Mouse (Mus musculus) intestine, postnatal 0 days (tissue): Measurements from ENCODE around the gene Kcnk4. TPM values are rescaled to one million over a fixed set of nuclear protein-coding genes. Genes with fewer than 3 reads are reported as not detected.

Experiments
- ATAC-seq: fragments of 200-750 bp; cut with Nextera tagmentation; 2 replicates; pipeline ENCODE4 v1.8.0; 2017; ENCODE audit warnings: mild to moderate bottlenecking, moderate TSS enrichment, moderate library complexity
- H3K27ac ChIP-seq: fragments of 300-500 bp; sonication (generic); 2 replicates; pipeline ENCODE4 v1.5.1; 2014; ENCODE audit warnings: mild to moderate bottlenecking, low read depth, low read length, moderate library complexity
- H3K27me3 ChIP-seq: fragments of 300-500 bp; sonication (generic); replicated peaks from 2 replicates; pipeline ENCODE4 v1.6.1; 2014; ENCODE audit warnings: low read length, mixed read lengths; ENCODE audit not compliant: control insufficient read depth, insufficient read depth
- H3K36me3 ChIP-seq: fragments of 300-500 bp; sonication (generic); 2 replicates; pipeline ENCODE4 v1.6.1; 2014; ENCODE audit warnings: mild to moderate bottlenecking, moderate library complexity; ENCODE audit not compliant: control insufficient read depth, insufficient read depth
- H3K4me1 ChIP-seq: fragments of 300-500 bp; sonication (generic); replicated peaks from 2 replicates; pipeline ENCODE4 v1.6.1; 2014; ENCODE audit warnings: antibody characterized with exemption, low read length, mixed read lengths; ENCODE audit not compliant: control insufficient read depth, insufficient read depth
- H3K4me2 ChIP-seq: fragments of 300-500 bp; sonication (generic); replicated peaks from 2 replicates; pipeline ENCODE4 v1.6.1; 2014; ENCODE audit warnings: low read depth, mild to moderate bottlenecking, moderate library complexity
- H3K4me3 ChIP-seq: fragments of 300-500 bp; sonication (generic); 2 replicates; pipeline ENCODE4 v1.5.1; 2014; ENCODE audit warnings: low read depth, low read length
- H3K9ac ChIP-seq: fragments of 300-500 bp; sonication (generic); 2 replicates; pipeline ENCODE4 v1.6.1; 2014; ENCODE audit warnings: mild to moderate bottlenecking, low read depth, low read length
- H3K9me3 ChIP-seq: fragments of 300-500 bp; sonication (generic); 2 replicates; pipeline ENCODE4 v1.6.1; 2016; ENCODE audit warnings: mixed run types; ENCODE audit not compliant: control insufficient read depth
- CTCF ChIP-seq: sonication (generic); IDR thresholded peaks from 2 replicates; pipeline ENCODE4 v1.5.1; 2016; ENCODE audit warnings: low read depth, mild to moderate bottlenecking, control low read depth, antibody characterized with exemption, moderate library complexity
- WGBS: fragments of 180-500 bp; shearing (Covaris S2); extraction: QIAGEN DNeasy Blood & Tissue Kit; methylation state at CpG from one replicate; pipeline ENCODE4 v1.1.7; 2014; 5-methylcytosine and 5-hydroxymethylcytosine counted together
- polyA plus RNA-seq: library from polyadenylated mRNA; unstranded; fragments of >200 nt; fragmentation: Nextera tagmentation; extraction: Ambion mirVana; gene quantifications from 2 replicates; pipeline ENCODE4 v1.2.1, GENCODE M21; 2015

The Kcnk4 gene
- polyA plus RNA-seq, 1 experiment from 2014 or later: 0.38 TPM

DNA sequence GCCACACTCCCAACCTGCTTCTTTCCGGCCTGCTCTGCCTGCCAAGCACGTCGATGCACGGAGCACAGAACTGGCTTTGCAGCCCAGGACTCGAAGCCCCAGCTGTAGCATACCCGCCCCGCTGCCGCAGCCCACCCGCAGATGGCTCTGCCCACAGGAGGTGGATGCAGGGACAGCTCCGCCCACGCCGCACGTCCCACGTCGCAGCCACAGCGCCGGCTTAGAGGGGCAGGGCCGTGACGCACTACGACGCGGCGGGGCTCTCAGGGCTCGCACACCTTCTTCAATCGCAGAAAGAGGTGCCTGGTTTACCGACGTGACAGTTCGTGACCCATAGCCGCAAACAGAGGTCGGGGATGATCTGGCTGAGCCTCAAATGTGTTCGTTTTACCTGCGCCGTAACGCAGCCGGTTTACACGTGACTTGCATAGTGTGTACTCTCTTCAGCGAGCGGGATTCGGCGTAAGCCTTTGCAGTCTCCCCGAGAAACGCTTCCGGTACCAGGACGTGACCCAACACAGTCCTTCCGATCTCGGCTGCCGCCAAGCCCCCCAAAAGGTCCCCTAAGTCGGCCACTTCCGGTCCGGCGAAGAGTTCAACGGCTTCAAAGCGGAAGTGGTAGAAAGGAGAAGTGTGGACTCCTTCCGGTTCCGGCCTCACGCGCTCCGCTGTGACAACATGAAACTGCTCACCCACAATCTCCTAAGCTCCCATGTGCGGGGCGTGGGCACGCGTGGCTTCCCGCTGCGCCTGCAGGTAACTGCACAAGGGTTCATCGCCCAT lies 24.6 kb downstream of the Kcnk4 start, which contains the start of the genes Trmt112 and Prdx5:
Gene Trmt112, plus strand, starts transcription at position 192 of the 783 bp plus-strand sequence.
Gene Prdx5, minus strand, starts transcription at position 600 of the 783 bp plus-strand sequence.
- under 1% methylated on average over 65 of the region's 65 CpGs for WGBS
- H3K4me3 ChIP-seq: peak within 1 kb of the TSS; percentile 64
- H3K27ac ChIP-seq: peak within 1 kb of the TSS; percentile 99
- peak; percentile 48 for TF ChIP-seq CTCF
- H3K4me2 ChIP-seq: peak within 1 kb of the TSS; percentile 68
- H3K27me3 ChIP-seq: no peaks in the 10 kb centered on the region
- peaks cover 4% of the 10 kb centered on the region; the same call in 1 of the 2 replicates for H3K4me1 ChIP-seq
- no peaks in the 10 kb centered on the region for H3K9me3 ChIP-seq
- peak within 1 kb of the TSS; percentile 68 for H3K9ac ChIP-seq
- peak; percentile 81 for ATAC-seq
- H3K36me3 ChIP-seq: peaks cover 60% of the 10 kb centered on the region

DNA sequence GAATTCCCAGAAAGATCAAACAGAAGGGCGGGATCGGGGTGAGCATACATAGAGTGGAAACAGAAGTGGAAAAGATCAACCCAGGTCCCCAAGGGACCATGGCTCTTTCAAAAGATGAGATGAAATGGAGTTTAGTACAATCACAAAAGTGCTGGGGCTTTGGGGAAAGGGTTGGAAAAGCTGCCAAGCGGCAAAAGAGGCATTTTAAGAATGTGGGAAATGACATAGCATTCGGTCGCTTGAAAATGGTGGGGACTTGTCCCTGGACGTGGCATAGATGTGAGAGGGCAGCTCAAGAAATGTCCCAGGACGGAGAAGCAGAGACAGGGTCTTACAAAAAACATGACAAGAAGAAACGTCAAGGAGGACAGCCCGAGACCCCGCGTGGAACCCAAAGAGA lies 25.3 kb downstream of the Kcnk4 start:
- no peaks in the 10 kb centered on the region for H3K9me3 ChIP-seq
- H3K27ac ChIP-seq: peak overlapping the region; percentile 99
- ATAC-seq: no peak
- no peak for TF ChIP-seq CTCF
- H3K36me3 ChIP-seq: peaks cover 57% of the 10 kb centered on the region
- WGBS: 4% methylated on average over 11 of the region's 11 CpGs
- H3K4me2 ChIP-seq: peak overlapping the region; percentile 68
- H3K4me1 ChIP-seq: peaks cover 4% of the 10 kb centered on the region; the same call in 1 of the 2 replicates
- H3K27me3 ChIP-seq: no peaks in the 10 kb centered on the region
- peak overlapping the region; percentile 68 for H3K9ac ChIP-seq
- H3K4me3 ChIP-seq: peak overlapping the region; percentile 64

DNA sequence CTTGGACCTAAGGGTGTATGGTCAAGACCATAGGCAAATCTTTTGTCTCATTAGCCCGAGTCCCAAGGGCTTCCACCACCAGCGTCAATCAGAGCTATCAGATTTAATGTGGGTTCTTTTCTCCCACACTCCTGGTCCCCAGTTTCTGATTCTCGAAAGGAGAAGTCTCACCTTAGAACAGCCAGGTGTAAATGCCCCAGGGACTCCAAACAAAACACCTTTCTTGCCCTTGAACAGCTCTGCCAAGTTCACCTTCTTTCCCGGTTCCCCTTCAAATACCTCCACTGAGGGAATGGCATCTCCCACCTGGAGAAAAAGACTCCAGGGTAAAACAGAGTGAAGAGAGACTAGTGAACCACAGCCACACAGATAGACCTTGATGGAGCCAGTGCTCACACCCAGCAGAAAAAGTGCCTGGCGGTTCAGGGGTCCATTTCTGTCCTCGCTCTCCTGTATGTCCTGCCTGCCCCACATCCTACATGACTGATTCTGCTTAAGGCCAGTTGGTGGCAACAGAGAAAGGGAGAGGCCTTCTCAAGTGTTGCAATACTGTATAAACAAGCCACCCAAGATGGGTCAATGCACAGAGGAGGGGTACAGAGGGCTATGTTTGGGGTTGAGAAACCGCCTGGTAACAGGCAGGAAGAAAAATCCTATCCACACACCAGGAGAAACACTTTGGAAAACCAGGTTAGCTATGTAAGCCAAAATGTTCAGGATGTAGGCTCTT lies 26.3 kb downstream of the Kcnk4 start:
- peaks cover 4% of the 10 kb centered on the region; the same call in 1 of the 2 replicates for H3K4me1 ChIP-seq
- H3K9me3 ChIP-seq: no peaks in the 10 kb centered on the region
- peak overlapping the region; percentile 64 for H3K4me3 ChIP-seq
- no peaks in the 10 kb centered on the region for H3K27me3 ChIP-seq
- peaks cover 47% of the 10 kb centered on the region for H3K36me3 ChIP-seq
- WGBS: 74% methylated on average over 7 of the region's 7 CpGs
- no peak overlapping the region for H3K27ac ChIP-seq
- peak overlapping the region; percentile 68 for H3K9ac ChIP-seq
- TF ChIP-seq CTCF: peak; percentile 39
- peak overlapping the region; percentile 68 for H3K4me2 ChIP-seq
- no peak for ATAC-seq

DNA sequence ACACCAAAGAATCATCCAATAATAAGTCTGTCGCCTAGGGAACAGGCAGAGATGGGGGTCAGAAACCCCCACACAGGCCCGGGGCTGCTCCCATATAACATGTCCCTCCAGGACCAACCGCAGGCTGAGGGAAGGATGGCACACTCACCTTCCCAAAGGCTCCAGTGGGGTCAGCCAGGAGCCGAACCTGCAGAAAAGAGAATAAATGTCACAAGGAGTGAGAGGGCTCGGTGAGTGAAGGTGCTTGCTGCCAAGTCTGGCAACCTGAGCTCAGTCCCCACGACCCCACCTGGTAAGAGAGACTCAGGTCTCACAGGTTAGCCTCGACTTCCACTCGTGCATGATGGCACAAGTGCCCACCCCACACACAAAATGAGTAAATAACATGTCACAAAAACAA lies 27.2 kb downstream of the Kcnk4 start:
- WGBS: 91% methylated on average over 8 of the region's 8 CpGs
- Histone ChIP-seq H3K36me3 (peaks cover 38% of the 10 kb centered on the region), H3K4me3 (no peak overlapping the region), H3K4me1 (peaks cover 4% of the 10 kb centered on the region; the same call in 1 of the 2 replicates), H3K27me3 (no peaks in the 10 kb centered on the region), H3K4me2 (peak overlapping the region; percentile 68; the same call in 1 of the 2 replicates), H3K9me3 (no peaks in the 10 kb centered on the region), H3K9ac (0 out of 2 replicates have a peak overlapping the region, but pooled peaks have one; percentile 1), H3K27ac (no peak overlapping the region)
- no peak for ATAC-seq
- no peak for TF ChIP-seq CTCF

DNA sequence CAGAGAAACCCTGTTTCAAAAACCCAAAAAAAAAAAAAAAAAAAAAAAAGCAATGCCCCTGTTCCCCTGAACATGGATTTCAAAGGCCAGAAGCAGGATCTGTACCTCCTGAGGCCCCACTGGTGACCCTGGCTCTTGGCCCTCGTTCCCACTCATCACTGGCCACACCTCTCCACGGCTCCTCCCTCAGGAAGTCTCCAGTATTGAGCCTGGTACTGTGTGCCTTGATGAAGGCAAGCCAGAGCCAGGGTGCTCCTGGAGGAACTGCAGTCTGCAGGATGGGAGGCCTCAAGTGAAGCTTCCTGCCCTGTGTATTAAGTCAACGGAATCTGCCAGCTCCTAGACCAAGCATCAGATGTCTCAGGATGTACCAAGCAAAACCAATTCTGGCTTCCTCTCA lies 28.1 kb downstream of the Kcnk4 start:
- no peak overlapping the region for H3K4me3 ChIP-seq
- H3K9ac ChIP-seq: no peak overlapping the region
- ATAC-seq: no peak
- H3K36me3 ChIP-seq: peaks cover 29% of the 10 kb centered on the region
- H3K9me3 ChIP-seq: no peaks in the 10 kb centered on the region
- no peak overlapping the region for H3K4me2 ChIP-seq
- peaks cover 4% of the 10 kb centered on the region; the same call in 1 of the 2 replicates for H3K4me1 ChIP-seq
- 76% methylated on average over 3 of the region's 3 CpGs for WGBS
- 0 out of 2 replicates have a peak, but pooled peaks have one; percentile 11 for TF ChIP-seq CTCF
- no peak overlapping the region for H3K27ac ChIP-seq
- H3K27me3 ChIP-seq: no peaks in the 10 kb centered on the region
